Mouse (Mus musculus) adrenal gland (tissue): ENCODE data around the gene Twnk.

Experiments
- intact Hi-C: fragments of 180-260 bp; cut with DNase I; formaldehyde crosslinking; loops from one replicate; pipeline ENCODE4 v1.15.1; 2025
- long read RNA-seq, 2 experiments: library from polyadenylated mRNA; unstranded; transcript quantifications; one replicate each; pipeline ENCODE4 v2.0.0; 2020; ENCODE audit warnings: borderline replicate concordance in 1 of 2; ENCODE audit not compliant: insufficient replicate concordance in 1 of 2

Twnk gene
- long read RNA-seq, experiment 1, transcript Twnk-201 (5 exons, 3,488 nt): major isoform, 8 of 26 reads
- long read RNA-seq, experiment 1, partial matches to known transcripts: 1 of 26 reads
- long read RNA-seq, experiment 1, other reads (novel, unspliced or antisense): 16 of 26 reads
- long read RNA-seq, experiment 2, partial matches to known transcripts: 2 of 11 reads
- long read RNA-seq, experiment 2, other reads (novel, unspliced or antisense): 6 of 11 reads

DNA sequence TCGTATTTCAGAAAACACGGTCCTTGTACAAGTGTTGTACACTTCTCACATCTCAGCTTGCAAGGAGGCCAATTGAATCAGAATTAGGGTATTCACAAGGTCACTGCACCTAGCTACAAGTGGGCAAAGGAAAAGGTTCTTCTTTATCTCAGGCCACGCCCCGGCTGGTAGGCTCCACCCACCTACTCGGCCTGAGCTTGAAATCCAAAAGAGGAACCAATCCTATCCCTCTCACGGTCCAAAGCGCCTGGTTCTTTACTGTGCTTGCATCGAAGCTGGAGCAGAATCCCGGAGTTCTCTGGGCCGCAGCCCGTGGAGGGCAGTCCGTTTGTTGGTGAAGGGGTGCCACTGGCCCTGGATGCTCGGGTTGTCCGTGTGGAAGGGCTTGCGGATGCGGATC is at the start of gene Twnk:
Twnk (plus strand) TSS at position 220 of the 400 bp plus-strand sequence.
- intact Hi-C loops: no loop called here

DNA sequence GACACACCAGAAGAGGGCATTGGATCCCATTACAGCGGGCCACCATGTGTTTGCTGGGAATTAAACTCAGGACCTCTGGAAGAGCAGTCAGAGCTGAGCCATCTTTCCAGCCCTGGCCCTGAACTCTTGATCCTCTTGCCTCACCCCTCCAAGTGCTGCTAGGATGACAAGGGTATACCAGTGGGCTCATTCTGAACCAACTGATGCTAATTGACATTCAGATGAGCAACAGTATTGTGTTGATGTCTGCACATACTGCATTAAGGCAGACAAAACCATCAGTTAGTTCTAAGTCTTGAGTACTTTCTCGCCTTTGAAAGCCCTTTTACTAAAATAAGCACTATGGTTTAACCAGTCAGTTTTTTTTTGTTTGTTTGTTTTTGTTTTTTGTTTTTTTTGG is 45.8 kb upstream of the Twnk start:
- intact Hi-C loops: no loop called here

DNA sequence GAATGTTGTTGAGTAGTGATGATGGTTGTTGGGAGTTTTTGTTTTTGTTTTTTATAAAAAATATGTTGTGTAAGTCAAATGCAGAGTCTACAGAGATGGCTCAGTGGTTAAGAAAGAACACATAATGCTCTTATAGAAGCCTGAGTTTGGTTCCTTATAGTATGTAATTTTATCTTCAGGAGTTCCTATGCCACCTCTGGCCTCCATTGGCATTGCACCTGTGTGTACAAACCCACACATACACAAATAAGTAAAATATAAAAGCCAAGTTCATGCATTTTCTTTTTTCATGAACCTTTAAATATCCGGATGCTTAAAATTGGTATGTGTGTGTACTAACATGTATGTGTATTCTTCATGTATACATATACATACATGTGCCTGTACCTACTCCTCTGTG is 39.5 kb upstream of the Twnk start:
- intact Hi-C loops: no loop called here

GRCm38 (mm10) chr19:44968329-44968728 is 37.1 kb upstream of the Twnk start:
- intact Hi-C loops: no loop called here

GRCm38 (mm10) chr19:44976636-44977035 is 28.8 kb upstream of the Twnk start:
- intact Hi-C loops: no loop called here

DNA sequence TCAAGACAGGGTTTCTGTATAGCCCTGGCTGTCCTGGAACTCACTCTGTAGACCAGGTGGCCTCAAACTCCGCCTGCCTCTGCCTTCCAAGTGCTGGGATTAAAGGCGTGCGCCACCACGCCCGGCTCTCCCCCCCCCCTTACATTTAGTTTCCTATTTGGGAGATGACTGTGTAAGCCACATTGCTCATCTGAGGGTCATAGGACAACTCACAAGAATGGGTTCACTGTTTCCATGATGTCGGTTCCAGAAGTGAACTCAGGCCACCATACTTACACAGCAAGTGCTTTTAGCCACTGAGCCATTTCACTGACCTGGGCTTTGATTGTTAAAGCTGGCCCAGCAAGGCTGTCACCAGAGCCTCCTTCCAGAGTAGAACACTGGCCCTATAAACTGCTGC is 28.3 kb upstream of the Twnk start:
- intact Hi-C loops: no loop called here

- intact Hi-C loops: no loop called here
Observed at GRCm38 (mm10) chr19:44980787-44981186, 24.7 kb upstream of the Twnk start.

DNA sequence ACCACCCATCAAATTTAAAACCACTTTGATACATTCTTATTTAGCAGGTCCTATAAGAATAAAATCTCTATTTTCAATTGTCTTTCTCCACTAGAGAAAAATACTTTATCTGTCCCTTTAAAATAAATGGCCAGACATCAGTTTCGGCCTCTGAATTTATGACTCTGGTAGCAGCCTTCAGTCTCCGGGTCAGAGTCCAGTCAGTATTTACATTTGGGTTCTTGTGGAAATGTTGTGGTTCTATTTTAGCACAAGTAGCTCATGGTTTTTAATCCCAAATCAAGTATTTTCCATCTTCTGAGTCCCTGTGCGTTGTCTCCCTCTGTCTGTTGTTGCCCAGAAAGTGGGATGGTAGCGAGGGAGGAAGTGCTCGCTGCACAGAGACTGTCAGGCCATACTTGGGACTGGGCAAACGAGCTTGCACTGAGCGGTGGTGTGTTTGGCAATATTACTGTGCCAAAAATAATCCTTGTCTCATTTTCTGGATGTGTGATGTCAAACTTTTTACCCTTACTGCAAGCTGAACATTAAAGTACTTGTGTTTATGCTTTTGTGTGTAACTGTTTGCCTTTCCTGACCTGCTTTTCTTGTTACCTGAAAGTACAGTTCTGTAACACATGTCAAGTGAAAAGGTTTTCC is 22.9 kb upstream of the Twnk start:
- intact Hi-C loops: no loop called here

- intact Hi-C loops: no loop called here
Observed at GRCm38 (mm10) chr19:44983366-44983765, 22.1 kb upstream of the Twnk start.

GRCm38 (mm10) chr19:44984420-44984819 is 21.0 kb upstream of the Twnk start:
- intact Hi-C loops: no loop called here

GRCm38 (mm10) chr19:44985159-44985988 is 20.1 kb upstream of the Twnk start:
- intact Hi-C loops: no loop called here

DNA sequence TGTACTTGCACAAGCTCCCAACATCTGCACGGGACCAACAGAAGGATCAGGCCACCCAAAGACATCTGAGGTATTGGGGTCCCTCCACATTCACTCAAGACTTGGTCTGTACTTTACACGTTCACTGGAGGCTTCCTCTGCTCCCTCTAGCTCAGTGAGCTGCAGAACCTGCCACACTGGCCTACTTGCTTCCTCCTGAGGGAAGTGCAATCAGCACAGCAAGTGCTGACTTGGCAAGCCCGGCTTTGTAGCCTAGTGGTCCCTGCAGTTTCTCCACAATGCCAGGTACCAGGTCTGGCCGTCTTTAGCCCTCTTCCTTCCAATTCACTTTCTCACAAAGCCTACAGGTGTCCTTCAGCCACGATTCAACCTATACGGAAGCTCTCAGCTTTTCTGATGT is 18.5 kb upstream of the Twnk start:
- intact Hi-C loops: no loop called here

GRCm38 (mm10) chr19:44987851-44988250 is 17.6 kb upstream of the Twnk start:
- intact Hi-C loops: no loop called here

- intact Hi-C loops: no loop called here
Observed at GRCm38 (mm10) chr19:44988321-44988720, 17.1 kb upstream of the Twnk start.

- intact Hi-C loops: no loop called here
Observed at GRCm38 (mm10) chr19:44988831-44989566, 16.5 kb upstream of the Twnk start, which contains the start of gene Sema4g. Sema4g (plus strand) TSS chr19:44989101.

DNA sequence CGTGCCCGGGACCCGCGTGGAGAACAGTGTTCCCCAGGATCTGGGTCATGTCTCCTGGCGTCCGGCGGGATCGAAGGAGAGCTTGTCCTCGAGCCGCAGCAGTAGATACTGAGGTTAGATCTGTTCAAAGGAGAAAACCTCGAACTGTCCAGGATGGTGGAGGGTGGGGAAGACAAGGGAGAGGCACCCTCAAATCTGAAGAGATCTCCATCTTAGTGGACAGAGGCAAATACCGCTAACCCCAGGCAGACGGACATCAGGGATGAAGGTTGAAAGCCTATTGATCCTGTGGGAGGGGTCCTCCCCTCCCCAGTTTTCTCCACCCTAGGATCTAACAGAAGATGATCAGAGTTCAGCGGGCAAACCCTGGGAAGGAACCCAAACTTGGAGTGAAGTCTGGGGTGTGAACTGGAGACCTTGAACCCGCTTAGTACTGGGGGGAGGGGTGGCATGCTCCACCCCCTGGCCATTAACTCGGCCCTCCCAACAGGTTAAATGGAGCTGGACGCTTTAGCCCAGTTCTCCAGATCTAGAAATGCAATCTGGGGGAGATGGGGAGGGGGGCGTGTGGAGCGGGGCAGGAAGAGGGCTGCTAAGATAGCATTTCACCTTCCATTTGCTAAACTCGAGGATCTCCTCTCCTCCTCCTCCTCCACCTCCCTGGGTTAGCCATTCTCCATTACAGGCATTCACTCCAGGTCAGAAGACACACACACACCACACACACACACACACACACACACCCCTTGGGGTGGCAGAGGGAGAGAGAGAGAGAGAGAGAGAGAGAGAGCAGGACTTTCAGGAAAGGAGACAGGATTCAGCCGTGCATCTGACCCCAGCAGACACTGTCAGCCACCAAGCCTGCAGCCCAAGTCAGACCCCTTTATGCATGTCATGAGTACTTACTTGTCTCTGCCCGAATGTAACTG is 15.6 kb upstream of the Twnk start:
- intact Hi-C loops: no loop called here

DNA sequence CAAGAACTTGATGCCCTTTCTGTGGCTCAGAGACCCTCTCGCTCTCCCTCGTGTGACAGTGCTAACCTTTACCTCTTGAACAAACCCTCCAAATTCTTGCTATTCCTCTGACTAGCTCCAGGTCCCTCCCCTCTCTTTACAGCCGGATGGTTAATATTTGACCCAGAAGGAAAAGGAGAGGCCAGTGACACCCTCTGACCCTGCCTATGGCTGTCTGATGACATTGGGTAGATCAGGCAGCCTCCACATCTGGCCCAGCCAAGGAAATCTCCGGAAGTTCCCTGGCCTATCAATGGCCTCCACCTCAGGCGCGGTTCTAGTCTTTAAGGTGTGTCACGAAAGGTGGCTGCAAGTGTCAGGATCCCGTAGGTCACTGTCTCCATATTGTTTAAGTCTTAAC is 14.4 kb upstream of the Twnk start:
- intact Hi-C loops: no loop called here

GRCm38 (mm10) chr19:44992246-44992645 is 13.2 kb upstream of the Twnk start:
- intact Hi-C loops: no loop called here

DNA sequence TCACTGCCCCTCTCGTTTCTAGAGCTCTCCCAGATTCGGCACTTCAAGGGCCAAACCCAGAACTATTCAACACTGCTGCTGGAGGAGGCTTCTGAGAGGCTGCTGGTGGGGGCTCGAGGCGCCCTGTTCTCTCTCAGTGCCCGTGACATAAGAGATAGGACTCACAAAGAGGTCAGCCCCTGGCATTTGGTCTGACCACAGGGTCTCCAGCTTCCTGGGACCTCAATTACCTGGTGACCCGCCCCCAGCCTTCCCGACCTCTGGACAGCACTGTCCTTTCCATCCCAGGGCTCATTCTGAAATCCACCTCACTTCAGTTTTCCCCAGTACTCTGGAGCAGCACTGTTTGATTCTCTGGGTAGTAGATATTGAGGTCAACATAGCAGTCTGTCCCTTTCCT is 12.8 kb upstream of the Twnk start:
- intact Hi-C loops: no loop called here

DNA sequence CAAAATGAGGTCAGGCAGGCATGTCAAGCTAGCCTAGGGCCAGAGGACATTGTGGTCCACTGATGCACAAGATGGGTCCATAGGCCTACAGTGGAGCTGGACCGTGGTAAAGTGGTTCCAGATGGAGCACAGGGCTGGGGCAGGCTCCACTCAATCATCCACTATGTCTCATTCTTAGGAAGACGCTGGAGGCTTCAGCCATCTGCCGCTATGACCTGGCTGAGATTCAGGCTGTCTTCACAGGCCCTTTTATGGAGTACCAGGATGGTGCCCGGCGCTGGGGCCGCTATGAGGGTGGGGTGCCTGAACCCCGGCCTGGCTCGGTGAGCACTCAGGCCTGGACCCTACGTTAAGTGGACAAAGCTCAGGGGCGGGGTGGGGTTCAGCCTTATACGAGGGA is 7.7 kb upstream of the Twnk start:
- intact Hi-C loops: no loop called here
